Mouse (Mus musculus) megakaryocyte, embryonic 14.5 days (primary cell): ENCODE measurements around the gene Stac.

Experiments
- FLI1 ChIP-seq: IDR thresholded peaks from 2 replicates; pipeline ENCODE4 v1.6.1; 2012; ENCODE audit warnings: low read length, inconsistent platforms, mixed read lengths
- GATA1 ChIP-seq: IDR thresholded peaks from 3 replicates; pipeline ENCODE4 v1.6.1; 2012; ENCODE audit warnings: mixed read lengths, low read length, inconsistent platforms, borderline replicate concordance

DNA sequence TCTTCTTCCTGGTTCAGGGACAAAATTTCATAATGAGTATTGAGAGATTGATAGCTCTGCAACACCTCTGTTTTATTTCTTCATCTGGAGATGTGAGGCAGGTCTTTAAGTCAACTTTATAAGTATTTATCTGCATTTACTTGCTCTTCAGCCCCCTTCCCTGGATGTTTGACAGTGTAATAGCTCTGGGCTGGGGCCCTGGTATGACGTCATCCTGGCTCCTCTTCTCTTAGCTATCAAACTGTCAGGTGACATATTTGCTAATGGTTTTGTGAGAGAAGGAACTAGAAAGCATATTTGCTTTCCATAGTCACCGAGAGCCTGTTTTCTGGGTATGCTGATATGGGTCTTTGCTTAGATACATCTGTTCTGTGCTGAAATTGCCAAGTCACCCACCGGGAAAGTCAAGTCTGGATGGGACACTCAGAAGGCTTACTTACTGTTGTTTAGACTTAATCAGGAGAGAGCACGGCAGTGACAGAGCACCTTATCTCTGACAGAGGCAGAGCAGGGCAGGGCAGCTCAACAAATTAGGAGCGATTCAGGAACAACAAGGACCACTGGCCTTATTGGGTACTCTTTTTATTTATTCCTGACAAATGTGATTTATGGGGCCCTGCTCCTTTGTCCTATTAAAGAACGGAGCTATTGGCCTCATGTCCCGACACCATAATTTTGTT is 155.3 kb downstream of the Stac start:
- TF ChIP-seq GATA1 (no peak), FLI1 (no peak)
